Mouse (Mus musculus) megakaryocyte, adult 5-6 weeks (primary cell): ENCODE measurements around the gene Usp2. TPM values are rescaled to one million over a fixed set of nuclear protein-coding genes. Genes with fewer than 3 reads are reported as not detected.

Experiments used
- ATAC-seq: 2 replicates; pipeline ENCODE4 v1.8.0; 2016; ENCODE audit warnings: mild to moderate bottlenecking, inconsistent platforms; ENCODE audit not compliant: poor library complexity, severe bottlenecking
- total RNA-seq, 2 experiments: library from RNA; stranded (forward) in 1 of 2; stranded (reverse) in 1 of 2; fragments of 153-499, 151-499 nt in 1 of 2; fragments of 221-1000, 200-1000 nt in 1 of 2; gene quantifications; 2 replicates each; pipeline versions ENCODE4 v1.2.3 to v1.2.4; 2015 to 2017

The Usp2 gene
- total RNA-seq, 2 experiments from 2014 or later = 1.3 to 4.5 TPM

- ATAC-seq = no peak
These were observed 75.1 kb downstream of the Usp2 start for GRCm38 (mm10) chr9:44141951-44142350.

- no peak for ATAC-seq
These were observed 76.6 kb downstream of the Usp2 start for GRCm38 (mm10) chr9:44143421-44143820.

GRCm38 (mm10) chr9:44144023-44144717 is 77.3 kb downstream of the Usp2 start:
- no peak for ATAC-seq

GRCm38 (mm10) chr9:44144718-44145060 is 77.9 kb downstream of the Usp2 start:
- no peak for ATAC-seq

Other genes with a start within 250 kb of the Usp2 start
- 16.0 and 16.7 TPM in 2 replicates for gene Thy1, start 23.6 kb upstream of the Usp2 start, total RNA-seq (2015)
- 7.5 and 10.5 TPM in 2 replicates for gene Thy1, start 23.6 kb upstream of the Usp2 start, total RNA-seq (2017)
- gene Mfrp, start 34.7 kb downstream of the Usp2 start, total RNA-seq (2015) = not detected in 2 replicates
- gene Mfrp, start 34.7 kb downstream of the Usp2 start, total RNA-seq (2017) = 0.24 TPM in 1 of 2 replicates, not detected in the other
- gene C1qtnf5, start 40.2 kb downstream of the Usp2 start, total RNA-seq (2015) = 0.27 TPM in 1 of 2 replicates, not detected in the other
- gene C1qtnf5, start 40.2 kb downstream of the Usp2 start, total RNA-seq (2017) = 0.40 TPM in 1 of 2 replicates, not detected in the other
- not detected in 2 replicates for gene Gm49380, start 46.5 kb downstream of the Usp2 start, total RNA-seq (2015)
- gene Gm49380, start 46.5 kb downstream of the Usp2 start, total RNA-seq (2017) = not detected in 2 replicates
- gene Rnf26, start 46.5 kb downstream of the Usp2 start, total RNA-seq (2015) = 35.9 and 36.7 TPM in 2 replicates
- gene Rnf26, start 46.5 kb downstream of the Usp2 start, total RNA-seq (2017) = 16.3 and 20.9 TPM in 2 replicates
- 1.6 TPM in 2 replicates for gene Mcam, start 67.4 kb downstream of the Usp2 start, total RNA-seq (2015)
- gene Mcam, start 67.4 kb downstream of the Usp2 start, total RNA-seq (2017) = 3.2 and 5.8 TPM in 2 replicates
- gene Cbl, start 167.0 kb downstream of the Usp2 start, total RNA-seq (2015) = 179 and 180 TPM in 2 replicates
- gene Cbl, start 167.0 kb downstream of the Usp2 start, total RNA-seq (2017) = 45.3 and 70.2 TPM in 2 replicates
- not detected in 2 replicates for gene Ccdc153, start 173.7 kb downstream of the Usp2 start, total RNA-seq (2015)
- gene Ccdc153, start 173.7 kb downstream of the Usp2 start, total RNA-seq (2017) = not detected in 2 replicates
- 0.07 and 0.34 TPM in 2 replicates for gene Pdzd3, start 184.4 kb downstream of the Usp2 start, total RNA-seq (2015)
- gene Pdzd3, start 184.4 kb downstream of the Usp2 start, total RNA-seq (2017) = not detected in 2 replicates
- gene Nlrx1, start 201.6 kb downstream of the Usp2 start, total RNA-seq (2015) = 9.5 and 13.1 TPM in 2 replicates
- 12.1 and 12.4 TPM in 2 replicates for gene Nlrx1, start 201.6 kb downstream of the Usp2 start, total RNA-seq (2017)
- 1.3 and 3.9 TPM in 2 replicates for gene Abcg4, start 221.6 kb downstream of the Usp2 start, total RNA-seq (2015)
- 1.1 and 1.7 TPM in 2 replicates for gene Abcg4, start 221.6 kb downstream of the Usp2 start, total RNA-seq (2017)
- 12.3 and 18.4 TPM in 2 replicates for gene Hinfp, start 238.7 kb downstream of the Usp2 start, total RNA-seq (2015)
- gene Hinfp, start 238.7 kb downstream of the Usp2 start, total RNA-seq (2017) = 13.1 and 15.3 TPM in 2 replicates